Mouse (Mus musculus): ENCODE measurements around the gene Fcgrt. TPM values are rescaled to one million over a fixed set of nuclear protein-coding genes. Genes with fewer than 3 reads are reported as not detected.

Fcgrt gene
- polyA plus RNA-seq, 1 experiment from 2014 or later = 149 TPM

- H3K9ac ChIP-seq (ENCODE audit: low read length) = no peak overlapping the region
- H3K27me3 ChIP-seq (ENCODE audit: control insufficient read depth, insufficient read depth, low read length) = no peaks in the 10 kb centered on the region
- no peak overlapping the region for H3K27ac ChIP-seq (ENCODE audit: low read length)
- H3K4me2 ChIP-seq (ENCODE audit: low read depth, low read length) = no peak overlapping the region
- no peaks in the 10 kb centered on the region for H3K9me3 ChIP-seq (replicated peaks; ENCODE audit: control insufficient read depth, low read length)
- 75% methylated on average over 10 of the region's 10 CpGs for WGBS
- H3K4me3 ChIP-seq (replicated peaks; ENCODE audit: low read length) = no peak overlapping the region
- no peak for ATAC-seq (ENCODE audit: insufficient read depth, low FRiP score)
- no peaks in the 10 kb centered on the region for H3K36me3 ChIP-seq (ENCODE audit: control insufficient read depth, insufficient read depth, low read length)
- H3K4me1 ChIP-seq (ENCODE audit: control insufficient read depth, insufficient read depth, low read length) = peaks cover 13% of the 10 kb centered on the region
Observed at GRCm38 (mm10) chr7:45058607-45059571, 44.8 kb downstream of the Fcgrt start.

DNA sequence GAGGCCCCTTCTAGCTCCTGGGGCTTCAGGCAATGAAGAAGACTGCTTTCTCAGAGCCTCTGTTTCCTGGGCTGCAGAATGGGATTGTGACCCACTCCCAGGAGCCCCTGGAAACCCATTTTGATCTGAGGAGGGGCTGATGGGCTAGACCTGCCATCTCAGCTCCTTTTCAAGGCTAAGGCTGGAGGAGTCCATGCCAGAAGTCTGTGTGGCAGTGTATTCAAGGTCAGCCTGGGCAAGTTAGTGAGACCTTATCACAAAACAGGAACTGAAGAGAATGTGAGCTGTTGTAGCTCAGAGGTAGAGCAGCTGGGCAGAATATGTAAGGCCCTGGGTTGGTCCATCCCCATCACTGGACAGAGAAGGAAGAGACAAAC is 46.7 kb downstream of the Fcgrt start:
- ATAC-seq (ENCODE audit: insufficient read depth, low FRiP score) = no peak
- no peak overlapping the region for H3K9ac ChIP-seq (ENCODE audit: low read length)
- no peaks in the 10 kb centered on the region for H3K27me3 ChIP-seq (ENCODE audit: control insufficient read depth, insufficient read depth, low read length)
- H3K4me3 ChIP-seq (replicated peaks; ENCODE audit: low read length) = no peak overlapping the region
- no peaks in the 10 kb centered on the region for H3K9me3 ChIP-seq (replicated peaks; ENCODE audit: control insufficient read depth, low read length)
- H3K4me1 ChIP-seq (ENCODE audit: control insufficient read depth, insufficient read depth, low read length) = peaks cover 8% of the 10 kb centered on the region
- H3K27ac ChIP-seq (ENCODE audit: low read length) = no peak overlapping the region
- H3K36me3 ChIP-seq (ENCODE audit: control insufficient read depth, insufficient read depth, low read length) = no peaks in the 10 kb centered on the region
- no peak overlapping the region for H3K4me2 ChIP-seq (ENCODE audit: low read depth, low read length)

DNA sequence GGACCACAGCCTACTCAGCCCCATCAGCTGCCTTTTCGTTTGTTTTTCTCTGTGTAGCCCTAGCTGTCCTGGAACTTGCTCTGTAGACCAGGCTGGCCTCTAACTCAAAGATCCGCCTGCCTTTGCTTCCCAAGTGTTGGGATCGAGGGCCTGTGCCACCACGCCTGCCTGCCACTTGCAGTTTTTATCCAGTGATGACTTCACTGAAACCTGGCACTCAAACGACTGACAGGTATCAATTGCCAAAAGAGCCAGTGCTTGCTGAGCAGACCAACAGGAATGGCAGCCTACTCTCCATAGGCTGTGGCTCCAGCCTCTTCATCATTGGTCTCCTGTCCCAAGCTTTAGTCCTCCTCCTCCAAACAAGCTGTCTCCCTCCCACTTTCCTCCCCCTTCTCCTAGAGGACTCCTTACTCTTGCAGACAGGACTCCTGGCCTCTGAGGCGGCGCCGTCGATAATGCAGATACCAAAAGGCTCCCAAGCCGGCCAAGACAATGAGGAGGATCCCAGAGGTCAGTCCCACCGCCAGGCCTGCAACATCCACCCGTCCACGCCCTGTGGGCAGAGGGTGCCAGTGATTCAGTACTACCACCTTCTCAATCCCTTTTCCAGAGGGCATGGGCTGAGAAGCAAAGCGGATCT is 47.2 kb downstream of the Fcgrt start:
- H3K4me1 ChIP-seq (ENCODE audit: control insufficient read depth, insufficient read depth, low read length) = peaks cover 11% of the 10 kb centered on the region
- no peaks in the 10 kb centered on the region for H3K27me3 ChIP-seq (ENCODE audit: control insufficient read depth, insufficient read depth, low read length)
- WGBS = 69% methylated on average over 14 of the region's 14 CpGs
- ATAC-seq (ENCODE audit: insufficient read depth, low FRiP score) = no peak
- H3K9ac ChIP-seq (ENCODE audit: low read length) = peak overlapping the region; percentile 28; the same call in 1 of the 2 replicates
- no peak overlapping the region for H3K4me3 ChIP-seq (replicated peaks; ENCODE audit: low read length)
- H3K4me2 ChIP-seq (ENCODE audit: low read depth, low read length) = no peak overlapping the region
- no peaks in the 10 kb centered on the region for H3K9me3 ChIP-seq (replicated peaks; ENCODE audit: control insufficient read depth, low read length)
- H3K27ac ChIP-seq (ENCODE audit: low read length) = no peak overlapping the region
- no peaks in the 10 kb centered on the region for H3K36me3 ChIP-seq (ENCODE audit: control insufficient read depth, insufficient read depth, low read length)

DNA sequence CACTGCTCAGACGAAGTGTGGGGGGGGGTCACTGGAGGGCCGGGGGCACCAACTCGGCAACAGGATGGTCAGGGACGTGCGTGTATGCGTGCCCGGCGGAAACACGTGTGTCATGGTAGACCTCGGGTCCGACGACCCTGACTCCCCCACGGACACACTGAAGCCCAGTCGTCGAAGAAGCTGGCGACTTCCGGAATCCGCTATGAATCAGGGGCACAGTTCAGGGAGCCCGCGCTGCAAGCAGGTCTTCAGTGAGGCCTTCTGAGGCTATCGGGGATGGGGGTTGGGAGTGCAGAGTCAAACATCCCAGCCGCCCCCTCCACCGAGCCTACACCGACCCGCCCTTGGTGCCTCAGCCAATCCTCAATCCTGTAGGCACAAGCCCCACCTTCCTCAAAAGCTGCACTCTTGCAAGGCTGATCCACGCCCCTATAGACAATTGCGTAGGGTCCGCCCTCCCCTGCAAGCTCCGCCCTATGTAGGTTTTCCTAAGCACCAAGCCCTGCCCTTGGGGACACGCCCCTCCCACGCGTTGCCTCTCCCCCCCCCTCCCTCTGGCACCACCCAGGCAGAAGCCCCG is 49.6 kb downstream of the Fcgrt start:
- no peaks in the 10 kb centered on the region for H3K9me3 ChIP-seq (replicated peaks; ENCODE audit: control insufficient read depth, low read length)
- peak; percentile 97 for ATAC-seq (ENCODE audit: insufficient read depth, low FRiP score)
- peak overlapping the region; percentile 99 for H3K27ac ChIP-seq (ENCODE audit: low read length)
- WGBS = under 1% methylated on average over 33 of the region's 33 CpGs
- peak overlapping the region; percentile 93 for H3K9ac ChIP-seq (ENCODE audit: low read length)
- no peaks in the 10 kb centered on the region for H3K27me3 ChIP-seq (ENCODE audit: control insufficient read depth, insufficient read depth, low read length)
- peaks cover 12% of the 10 kb centered on the region for H3K4me1 ChIP-seq (ENCODE audit: control insufficient read depth, insufficient read depth, low read length)
- H3K4me3 ChIP-seq (replicated peaks; ENCODE audit: low read length) = peak overlapping the region; percentile 91
- peaks cover 12% of the 10 kb centered on the region; the same call in 1 of the 2 replicates for H3K36me3 ChIP-seq (ENCODE audit: control insufficient read depth, insufficient read depth, low read length)
- peak overlapping the region; percentile 99 for H3K4me2 ChIP-seq (ENCODE audit: low read depth, low read length)

DNA sequence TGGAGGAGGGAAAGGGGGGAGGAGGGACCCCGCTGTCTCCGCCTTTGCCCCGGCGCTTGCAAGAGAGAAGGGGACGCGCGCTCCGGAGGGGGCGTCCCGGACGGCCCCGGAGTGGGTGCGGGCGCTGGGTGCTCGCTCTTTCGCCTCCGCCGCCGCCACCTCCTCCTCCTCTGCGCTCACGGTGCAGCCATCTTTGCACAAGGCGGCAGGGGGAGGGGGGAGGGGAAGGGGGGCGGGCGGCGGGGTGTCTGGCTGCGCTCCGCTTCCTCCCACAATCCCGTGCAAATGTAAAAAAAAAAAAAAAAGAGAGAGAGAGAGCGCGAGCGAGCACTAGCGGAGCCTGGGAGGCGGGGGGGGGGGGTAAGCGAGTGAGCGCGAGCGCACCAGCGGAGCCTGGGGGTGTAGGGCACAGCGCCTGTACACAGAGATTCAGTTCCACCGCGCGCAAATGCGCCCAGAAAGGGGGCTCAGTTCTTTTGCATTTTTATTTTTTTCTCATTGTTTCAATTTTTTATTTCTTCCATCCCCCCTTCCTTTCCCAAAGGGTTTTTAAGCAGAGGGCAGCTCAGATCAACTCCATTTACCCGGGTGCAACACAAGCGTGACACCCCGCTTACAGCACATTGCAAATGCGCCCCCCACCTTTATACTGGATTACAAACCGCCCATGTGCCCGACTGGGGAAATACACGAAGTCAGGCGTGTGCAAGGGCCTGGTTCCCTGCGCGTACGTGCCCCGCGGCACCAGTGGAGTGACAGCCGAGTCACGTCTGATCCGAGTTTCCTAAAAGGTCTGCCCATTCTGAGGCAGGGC is 50.3 kb downstream of the Fcgrt start:
- Histone ChIP-seq H3K9me3 (replicated peaks; ENCODE audit: control insufficient read depth, low read length) (no peaks in the 10 kb centered on the region), H3K4me3 (replicated peaks; ENCODE audit: low read length) (peak overlapping the region; percentile 91), H3K36me3 (ENCODE audit: control insufficient read depth, insufficient read depth, low read length) (peaks cover 17% of the 10 kb centered on the region), H3K27me3 (ENCODE audit: control insufficient read depth, insufficient read depth, low read length) (no peaks in the 10 kb centered on the region), H3K9ac (ENCODE audit: low read length) (peak overlapping the region; percentile 93), H3K4me1 (ENCODE audit: control insufficient read depth, insufficient read depth, low read length) (peaks cover 12% of the 10 kb centered on the region), H3K27ac (ENCODE audit: low read length) (peak overlapping the region; percentile 99), H3K4me2 (ENCODE audit: low read depth, low read length) (peak overlapping the region; percentile 99)
- under 1% methylated on average over 26 of the region's 59 CpGs for WGBS
- ATAC-seq (ENCODE audit: insufficient read depth, low FRiP score) = peak; percentile 52

- WGBS = 0% methylated on average over 14 of the region's 18 CpGs
- H3K27me3 ChIP-seq (ENCODE audit: control insufficient read depth, insufficient read depth, low read length) = no peaks in the 10 kb centered on the region
- peaks cover 22% of the 10 kb centered on the region for H3K36me3 ChIP-seq (ENCODE audit: control insufficient read depth, insufficient read depth, low read length)
- H3K9ac ChIP-seq (ENCODE audit: low read length) = peak within 1 kb of the TSS; percentile 93
- H3K27ac ChIP-seq (ENCODE audit: low read length) = peak within 1 kb of the TSS; percentile 99
- H3K9me3 ChIP-seq (replicated peaks; ENCODE audit: control insufficient read depth, low read length) = no peaks in the 10 kb centered on the region
- H3K4me2 ChIP-seq (ENCODE audit: low read depth, low read length) = peak within 1 kb of the TSS; percentile 99
- H3K4me3 ChIP-seq (replicated peaks; ENCODE audit: low read length) = peak within 1 kb of the TSS; percentile 91
- no peak for ATAC-seq (ENCODE audit: insufficient read depth, low FRiP score)
- peaks cover 12% of the 10 kb centered on the region for H3K4me1 ChIP-seq (ENCODE audit: control insufficient read depth, insufficient read depth, low read length)
Observed at GRCm38 (mm10) chr7:45052862-45053116, 50.9 kb downstream of the Fcgrt start, which contains the start of gene Prr12. TSS of gene Prr12 (minus strand) at chr7:45052881.

DNA sequence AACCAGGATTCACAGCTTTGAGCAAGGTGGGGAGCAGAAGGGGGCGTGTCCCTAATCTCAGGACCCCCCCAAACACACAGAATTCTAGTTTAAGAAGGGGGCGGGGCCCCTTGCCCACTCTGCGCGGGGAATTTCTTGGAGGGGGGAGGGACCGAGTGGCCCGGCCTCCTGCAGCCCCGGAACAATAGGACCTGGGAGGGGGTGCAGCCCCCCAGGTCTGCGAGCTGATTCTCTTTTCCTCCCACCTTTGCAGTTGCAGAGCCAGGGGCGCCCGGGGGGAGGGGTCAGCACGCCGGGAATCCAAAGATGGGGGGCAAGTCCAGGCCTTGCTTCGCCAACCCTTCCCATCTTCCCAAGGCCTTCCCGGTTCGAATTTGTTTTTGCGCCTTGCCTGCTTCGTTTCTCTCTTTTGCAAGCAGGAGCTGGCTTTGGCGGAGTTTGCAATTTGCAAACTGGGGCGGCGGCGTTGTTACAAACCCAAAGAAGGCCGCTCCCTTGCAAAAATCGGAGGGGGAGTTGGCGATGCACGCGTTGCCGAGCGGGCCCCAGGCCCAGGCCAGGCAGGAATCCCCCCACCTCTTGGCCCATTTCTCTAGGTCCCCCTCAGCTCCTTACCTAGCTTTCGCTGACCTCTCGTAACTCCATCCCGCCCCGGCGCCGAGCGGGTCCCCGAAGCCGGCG is 51.3 kb downstream of the Fcgrt start:
- no peak for ATAC-seq (ENCODE audit: insufficient read depth, low FRiP score)
- under 1% methylated on average over 38 of the region's 38 CpGs for WGBS
- peaks cover 27% of the 10 kb centered on the region for H3K36me3 ChIP-seq (ENCODE audit: control insufficient read depth, insufficient read depth, low read length)
- H3K9me3 ChIP-seq (replicated peaks; ENCODE audit: control insufficient read depth, low read length) = no peaks in the 10 kb centered on the region
- H3K4me2 ChIP-seq (ENCODE audit: low read depth, low read length) = peak overlapping the region; percentile 99
- peak overlapping the region; percentile 93 for H3K9ac ChIP-seq (ENCODE audit: low read length)
- peak overlapping the region; percentile 91 for H3K4me3 ChIP-seq (replicated peaks; ENCODE audit: low read length)
- peak overlapping the region; percentile 99 for H3K27ac ChIP-seq (ENCODE audit: low read length)
- peaks cover 12% of the 10 kb centered on the region for H3K4me1 ChIP-seq (ENCODE audit: control insufficient read depth, insufficient read depth, low read length)
- no peaks in the 10 kb centered on the region for H3K27me3 ChIP-seq (ENCODE audit: control insufficient read depth, insufficient read depth, low read length)

DNA sequence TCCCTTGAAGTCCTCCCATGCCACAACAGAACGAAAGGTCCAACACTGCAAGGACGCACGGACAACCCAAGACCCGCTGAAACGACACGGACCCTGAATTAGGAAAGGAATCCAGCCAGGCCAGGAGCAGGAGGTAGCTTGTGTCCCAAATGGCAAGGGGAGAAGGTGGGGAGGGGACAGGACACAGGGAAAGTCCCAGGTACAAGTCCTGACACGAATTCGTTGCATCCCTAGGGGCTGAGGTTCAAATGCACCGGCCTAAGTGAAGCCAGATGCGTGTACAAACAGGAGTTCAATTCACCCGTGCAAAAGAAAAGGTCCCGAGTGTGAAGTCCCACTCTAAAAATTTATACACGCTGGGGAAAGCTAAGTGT is 52.1 kb downstream of the Fcgrt start:
- Histone ChIP-seq H3K4me2 (ENCODE audit: low read depth, low read length) (peak overlapping the region; percentile 99), H3K4me3 (replicated peaks; ENCODE audit: low read length) (peak overlapping the region; percentile 91), H3K4me1 (ENCODE audit: control insufficient read depth, insufficient read depth, low read length) (peaks cover 12% of the 10 kb centered on the region), H3K9ac (ENCODE audit: low read length) (peak overlapping the region; percentile 93), H3K9me3 (replicated peaks; ENCODE audit: control insufficient read depth, low read length) (no peaks in the 10 kb centered on the region), H3K27me3 (ENCODE audit: control insufficient read depth, insufficient read depth, low read length) (no peaks in the 10 kb centered on the region), H3K27ac (ENCODE audit: low read length) (peak overlapping the region; percentile 99), H3K36me3 (ENCODE audit: control insufficient read depth, insufficient read depth, low read length) (peaks cover 33% of the 10 kb centered on the region)
- no peak for ATAC-seq (ENCODE audit: insufficient read depth, low FRiP score)
- 3% methylated on average over 13 of the region's 13 CpGs for WGBS
